Mouse (Mus musculus) stomach, postnatal 0 days (tissue): ENCODE results near the gene Gm14435.
"Not testable (repeated sequence)": the region's sequence is repeated elsewhere in the genome, so short reads cannot be mapped to it uniquely, and the experiment has no call there.

Experiments
- CTCF ChIP-seq: IDR thresholded peaks from 2 replicates; pipeline ENCODE4 v1.5.1; 2016; ENCODE audit warnings: antibody characterized with exemption, low read depth, mild to moderate bottlenecking, moderate library complexity
- EP300 ChIP-seq: optimal IDR thresholded peaks from 2 replicates; pipeline ENCODE3; 2016; ENCODE audit warnings: antibody characterized with exemption

DNA sequence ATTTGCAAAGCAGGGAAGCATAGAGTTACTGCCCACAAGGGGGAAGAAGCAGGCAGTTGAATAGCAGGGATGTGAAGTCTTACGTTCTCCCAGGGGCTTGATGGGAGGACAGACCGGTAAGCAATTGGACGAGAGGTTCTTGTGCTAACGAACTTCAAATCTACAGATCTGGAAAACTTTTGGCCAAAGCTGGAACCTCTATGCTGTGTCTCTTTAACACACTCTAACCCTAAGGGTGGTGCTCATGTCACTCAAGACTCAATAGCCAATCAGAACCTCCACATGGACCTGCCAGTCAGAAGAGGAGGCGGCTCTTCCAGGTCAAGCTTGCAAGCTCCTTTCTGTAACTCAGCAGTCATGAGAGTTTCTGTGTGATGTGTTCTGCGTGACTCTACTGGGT is at the start of gene Gm14435:
- TF ChIP-seq CTCF, EP300: not testable (repeated sequence)
